Mouse (Mus musculus) adrenal gland, adult 10 weeks (tissue): ENCODE results near the gene Acsbg2. TPM values are rescaled to one million over a fixed set of nuclear protein-coding genes. Genes with fewer than 3 reads are reported as not detected.

Experiments
- polyA plus RNA-seq: library from polyadenylated mRNA; stranded (reverse); fragments of 350-450 nt; fragmentation: Illumina TruSeq; extraction: RNeasy Lipid Tissue Mini Kit (QIAGEN cat#74804); gene quantifications from one replicate; pipeline ENCODE4 v1.2.3, GENCODE M21; 2014; ENCODE audit warnings: low read depth, low replicate concordance

Gene Acsbg2
- polyA plus RNA-seq = not detected

DNA sequence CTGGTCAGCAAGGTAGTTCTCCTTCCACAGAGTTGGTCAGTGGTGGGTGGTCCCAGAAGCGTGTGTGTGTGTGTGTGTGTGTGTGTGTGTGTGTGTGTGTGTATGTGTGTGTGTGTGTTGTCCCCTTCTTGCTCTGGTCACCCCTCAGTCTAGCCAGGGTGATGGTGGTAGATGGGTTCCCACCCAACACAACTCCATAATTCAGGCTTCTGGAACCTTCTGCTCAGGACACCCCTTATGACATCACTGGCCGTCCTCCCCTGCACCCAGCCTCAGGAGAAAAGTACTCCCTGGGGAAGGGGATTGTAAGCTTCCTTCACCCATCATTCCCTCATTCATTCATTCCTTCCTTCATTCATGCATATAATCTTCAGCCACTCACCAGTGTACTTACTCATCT, at the start of gene Acsbg2:
Gene Acsbg2, minus strand, starts transcription at position 211 of the 400 bp plus-strand sequence.

DNA sequence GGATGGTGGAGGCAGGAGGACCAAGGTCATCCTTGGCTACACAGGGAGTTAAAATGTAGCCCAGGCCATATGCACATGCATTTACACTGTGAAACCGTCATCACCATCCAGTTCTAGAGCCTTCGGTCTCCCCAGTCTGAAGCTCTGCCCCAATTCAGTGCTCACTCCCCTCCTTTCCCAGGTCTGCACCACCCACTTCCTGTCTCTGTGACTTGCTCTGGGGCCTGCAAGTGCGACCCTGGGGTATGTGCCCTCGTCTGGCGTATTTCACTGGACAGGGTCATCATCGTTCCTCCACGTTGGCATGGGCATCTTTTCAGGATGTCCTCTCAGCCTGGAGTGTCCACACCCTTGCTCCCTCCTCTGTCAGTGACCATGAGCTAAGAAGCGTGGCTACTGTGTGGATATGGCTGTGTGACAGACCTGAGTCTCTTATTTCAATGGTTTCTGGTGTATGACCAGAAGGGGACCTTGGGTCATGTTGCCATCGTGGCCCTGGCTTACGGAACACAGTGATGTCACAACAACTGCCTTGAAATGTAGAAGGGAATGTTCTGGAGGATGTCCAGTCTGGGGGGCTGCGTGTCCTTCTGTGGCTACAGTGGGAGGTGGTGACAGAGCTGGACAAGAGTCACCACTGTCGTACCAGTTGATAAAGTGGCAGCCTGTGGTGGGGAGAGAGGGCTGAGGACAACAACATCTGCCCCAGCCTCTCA, 847 bp upstream of the Acsbg2 start, which contains the start of gene 1700061G19Rik:
Gene 1700061G19Rik, plus strand, starts transcription at position 542 of the 716 bp plus-strand sequence.

DNA sequence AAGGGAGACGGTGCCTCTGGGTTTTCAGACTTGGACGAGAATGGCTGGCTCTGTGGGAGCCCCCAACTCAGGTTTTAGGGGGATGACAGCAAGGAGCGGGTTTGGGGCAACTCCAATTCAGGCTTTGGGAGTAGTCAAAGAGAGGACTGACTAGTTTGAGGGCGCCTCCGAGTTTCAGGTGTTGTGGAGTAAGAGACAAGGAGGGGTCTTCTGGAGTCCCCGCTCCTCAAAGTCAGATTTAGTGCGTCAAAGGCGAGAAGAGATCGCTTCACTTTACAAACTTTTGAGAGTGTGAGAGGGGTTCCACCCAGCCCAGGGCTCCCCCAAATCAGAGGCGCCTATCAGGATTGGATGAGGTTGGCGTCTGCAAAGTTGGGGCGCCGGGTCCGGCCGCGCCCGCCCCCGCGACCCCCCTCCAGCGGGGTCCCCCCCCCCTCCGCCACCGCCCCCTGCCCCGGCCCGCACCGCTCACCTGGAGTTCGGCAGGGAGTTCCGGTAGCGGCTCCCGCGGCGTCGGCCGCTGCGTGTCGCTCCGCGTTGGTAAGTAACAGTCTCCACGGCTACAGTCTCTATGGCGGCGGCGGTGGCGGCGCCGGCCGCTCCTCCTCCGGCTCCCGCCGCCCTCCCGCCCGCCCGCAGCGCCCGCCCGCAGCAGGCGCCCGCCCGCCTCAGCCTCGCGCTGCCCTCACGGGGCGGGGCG, 43.7 kb downstream of the Acsbg2 start, which contains the start of gene Rfx2:
Gene Rfx2, minus strand, starts transcription at position 603 of the 700 bp plus-strand sequence.

Other genes with a start within 250 kb of the Acsbg2 start
- gene Lonp1, start 247.6 kb downstream of the Acsbg2 start, polyA plus RNA-seq = 39.0 TPM
- gene Catsperd, start 246.3 kb downstream of the Acsbg2 start, polyA plus RNA-seq = 1.5 TPM
- 2.2 TPM for gene Ranbp3, start 201.2 kb downstream of the Acsbg2 start, polyA plus RNA-seq
- gene Ndufa11, start 156.7 kb downstream of the Acsbg2 start, polyA plus RNA-seq = not detected
- gene Vmac, start 156.4 kb downstream of the Acsbg2 start, polyA plus RNA-seq = 17.1 TPM
- not detected for gene Nrtn, start 116.9 kb downstream of the Acsbg2 start, polyA plus RNA-seq
- gene Dus3l, start 109.7 kb downstream of the Acsbg2 start, polyA plus RNA-seq = 1.4 TPM
- gene Prr22, start 104.2 kb downstream of the Acsbg2 start, polyA plus RNA-seq = not detected
- gene Rfx2, start 43.4 kb downstream of the Acsbg2 start, polyA plus RNA-seq = 0.41 TPM
- not detected for gene 1700061G19Rik, start 1.0 kb upstream of the Acsbg2 start, polyA plus RNA-seq
- 0.99 TPM for gene Mllt1, start 61.0 kb upstream of the Acsbg2 start, polyA plus RNA-seq
- not detected for gene Acer1, start 107.7 kb upstream of the Acsbg2 start, polyA plus RNA-seq
- gene Clpp, start 115.9 kb upstream of the Acsbg2 start, polyA plus RNA-seq = 4.8 TPM
- 2.6 TPM for gene Alkbh7, start 122.9 kb upstream of the Acsbg2 start, polyA plus RNA-seq
- not detected for gene Pspn, start 125.6 kb upstream of the Acsbg2 start, polyA plus RNA-seq
- 4.7 TPM for gene Gtf2f1, start 136.8 kb upstream of the Acsbg2 start, polyA plus RNA-seq
- not detected for gene Gm17949, start 137.0 kb upstream of the Acsbg2 start, polyA plus RNA-seq
- gene Khsrp, start 157.1 kb upstream of the Acsbg2 start, polyA plus RNA-seq = 10.8 TPM
- gene Slc25a41, start 167.2 kb upstream of the Acsbg2 start, polyA plus RNA-seq = not detected
- gene Crb3, start 184.7 kb upstream of the Acsbg2 start, polyA plus RNA-seq = not detected
- 18.0 TPM for gene Slc25a23, start 185.4 kb upstream of the Acsbg2 start, polyA plus RNA-seq
- gene Dennd1c, start 204.1 kb upstream of the Acsbg2 start, polyA plus RNA-seq = 0.29 TPM
- gene Tubb4a, start 213.3 kb upstream of the Acsbg2 start, polyA plus RNA-seq = 0.41 TPM
- not detected for gene Tnfsf9, start 230.9 kb upstream of the Acsbg2 start, polyA plus RNA-seq